Mouse (Mus musculus) bone marrow macrophage, adult 2 months (primary cell): ENCODE measurements around the gene Gkap1.

Experiments used
- CTCF ChIP-seq: IDR thresholded peaks from 2 replicates; pipeline ENCODE4 v1.5.1; 2012; ENCODE audit warnings: low read depth, mild to moderate bottlenecking, low read length, moderate library complexity
- POLR2A ChIP-seq: IDR thresholded peaks from 2 replicates; pipeline ENCODE4 v1.6.1; 2012; ENCODE audit warnings: mild to moderate bottlenecking, low read depth, low read length, borderline replicate concordance

GRCm38 (mm10) chr13:58289308-58289707 is 13.8 kb upstream of the Gkap1 start:
- TF ChIP-seq POLR2A (no peak), CTCF (no peak)
